ENCODE assay signal across 14 mouse cellular contexts in genomic region chr9:118778596-118778995, GRCm38 (mm10).
DNase-seq lines count a peak whose midpoint lies in the region; ATAC-seq and TF ChIP-seq lines count a peak whose summit lies in the region.
"Had no signal": no experiment of that assay in that cellular context is flagged by ENCODE, and none has a peak within 500 bp of the region (broad histone marks: within the 10 kb centered on the region; RNA-seq: fewer than 3 reads in every experiment).

No protein-coding gene starts in this region.

- ATAC-seq in intestine, postnatal 0 days = no peak

- no peak overlapping the region for H3K9ac ChIP-seq in intestine, postnatal 0 days (ENCODE audit: low read depth, low read length)
- H3K9ac ChIP-seq: heart, embryonic 15.5 days; hindbrain, embryonic 15.5 days; liver, embryonic 13.5 days; stomach, embryonic 15.5 days had no signal

- no peak for TF ChIP-seq CTCF in gastrocnemius, adult 2 months (IDR thresholded peaks at IDR 0.05)
- TF ChIP-seq CTCF in intestine, postnatal 0 days (IDR thresholded peaks at IDR 0.05; ENCODE audit: low read depth) = no peak

- H3K4me1 ChIP-seq in intestine, postnatal 0 days (replicated peaks; ENCODE audit: control insufficient read depth, insufficient read depth, low read length) = no peaks in the 10 kb centered on the region
- H3K4me1 ChIP-seq: liver, embryonic 13.5 days; stomach, embryonic 15.5 days had no signal

- no peak overlapping the region for H3K4me2 ChIP-seq in intestine, postnatal 0 days (replicated peaks; ENCODE audit: low read depth)
- H3K4me2 ChIP-seq: heart, embryonic 15.5 days; hindbrain, embryonic 15.5 days; liver, embryonic 13.5 days; stomach, embryonic 15.5 days had no signal

- H3K27ac ChIP-seq in gastrocnemius, adult 2 months = no peak overlapping the region
- no peak overlapping the region for H3K27ac ChIP-seq in intestine, postnatal 0 days (ENCODE audit: low read depth, low read length)
- H3K27ac ChIP-seq: heart, embryonic 15.5 days; hindbrain, embryonic 15.5 days; liver, embryonic 13.5 days; stomach, embryonic 15.5 days had no signal

- WGBS in intestine, postnatal 0 days = 63% methylated on average over 2 of the region's 2 CpGs

- no peaks in the 10 kb centered on the region for H3K27me3 ChIP-seq in intestine, postnatal 0 days (replicated peaks; ENCODE audit: control insufficient read depth, insufficient read depth, low read length)
- H3K27me3 ChIP-seq: heart, embryonic 15.5 days; hindbrain, embryonic 15.5 days; liver, embryonic 13.5 days; stomach, embryonic 15.5 days had no signal

- DNase-seq in heart, adult 11 months = peak; percentile 79
- no peak for DNase-seq in heart, adult 9 months (ENCODE audit: low spot score in 2 of 2)
- DNase-seq in kidney, adult 9 months = peak; percentile 46
- no peak for DNase-seq in kidney, adult 11 months
- peak; percentile 63 for DNase-seq in NIH3T3 (ENCODE audit: low read depth)
- DNase-seq in fibroblast of lung, adult 2 months (ENCODE audit: low read depth) = peak; percentile 53
- DNase-seq in gastrocnemius, adult 2 months = no peak
- DNase-seq: cerebellum, postnatal 14 days; liver, embryonic 13.5 days; right cerebral cortex, postnatal 14 days had no signal

- no peaks in the 10 kb centered on the region for H3K9me3 ChIP-seq in intestine, postnatal 0 days (ENCODE audit: control insufficient read depth)
- H3K9me3 ChIP-seq: heart, embryonic 15.5 days; hindbrain, embryonic 15.5 days; liver, embryonic 13.5 days; stomach, embryonic 15.5 days had no signal

- H3K36me3 ChIP-seq in intestine, postnatal 0 days (ENCODE audit: control insufficient read depth, insufficient read depth) = no peaks in the 10 kb centered on the region
- H3K36me3 ChIP-seq: heart, embryonic 15.5 days; hindbrain, embryonic 15.5 days; liver, embryonic 13.5 days; stomach, embryonic 15.5 days had no signal

- intact Hi-C loops in gastrocnemius, adult 2 months (cut with DNase I) = no loop called here

- no peak overlapping the region for H3K4me3 ChIP-seq in gastrocnemius, adult 2 months
- H3K4me3 ChIP-seq in intestine, postnatal 0 days (ENCODE audit: low read depth, low read length) = no peak overlapping the region
- H3K4me3 ChIP-seq: heart, embryonic 15.5 days; hindbrain, embryonic 15.5 days; liver, embryonic 13.5 days; stomach, embryonic 15.5 days had no signal

Comparison
In these comparisons a context has a peak if more than half of its experiments do, and no peak if none do; other contexts are left out.
1. DNase-seq: peak in heart, adult 11 months (single experiment), kidney, adult 9 months (single experiment), NIH3T3 (single experiment) and fibroblast of lung, adult 2 months (single experiment); none in heart, adult 9 months (0 of 2), kidney, adult 11 months (single experiment) and gastrocnemius, adult 2 months (single experiment).